Comparison of ENCODE assay signal across 8 mouse cellular contexts in genomic region chr10:128890383-128891295, GRCm38 (mm10). TPM values are rescaled to one million over a fixed set of nuclear protein-coding genes. Genes with fewer than 3 reads are reported as not detected.
DNase-seq lines count a peak whose midpoint lies in the region; ATAC-seq lines count a peak whose summit lies in the region.

No protein-coding gene starts in this region.

- peak overlapping the region; percentile 82 for H3K4me3 ChIP-seq in hindbrain, embryonic 13.5 days
- H3K4me3 ChIP-seq in midbrain, embryonic 11.5 days (ENCODE audit: low read depth, low read length), result peak overlapping the region; percentile 77

- under 1% methylated on average over 40 of the region's 40 CpGs for WGBS in hindbrain, embryonic 13.5 days
- under 1% methylated on average over 39 of the region's 40 CpGs for WGBS in midbrain, embryonic 11.5 days

- H3K9ac ChIP-seq in hindbrain, embryonic 13.5 days, result peak overlapping the region; percentile 88
- peak overlapping the region; percentile 87 for H3K9ac ChIP-seq in midbrain, embryonic 11.5 days (ENCODE audit: low read length)

- H3K4me2 ChIP-seq in hindbrain, embryonic 13.5 days, result peak overlapping the region; percentile 91
- peak overlapping the region; percentile 65 for H3K4me2 ChIP-seq in midbrain, embryonic 11.5 days

- 0 out of 2 replicates have a peak, but pooled peaks have one; percentile 5 for ATAC-seq in common myeloid progenitor, adult 5-6 weeks (replicated peaks; ENCODE audit: low read depth, poor library complexity, severe bottlenecking)
- ATAC-seq in hindbrain, embryonic 13.5 days (ENCODE audit: low FRiP score), result peak; percentile 21
- ATAC-seq in midbrain, embryonic 11.5 days (ENCODE audit: low FRiP score), result no peak

- intact Hi-C loops in left cerebral cortex, postnatal 4 days (cut with DNase I), result no loop called here
- intact Hi-C loops in left cerebral cortex, postnatal 10 days (cut with DNase I), result loop anchor here (5.0 to 10.0 kb wide), 2 partner anchors 43 to 146 kb away; partner anchors contain the start of genes Dgka and Pym1

- DNase-seq in left cerebral cortex, postnatal 4 days, result peak; percentile 24
- no peak for DNase-seq in left cerebral cortex, postnatal 10 days (ENCODE audit: extremely low spot score in 1 of 2, low spot score in 2 of 2)
- peak; percentile 90 for DNase-seq in midbrain, embryonic 11.5 days (ENCODE audit: low spot score, missing footprints)
- DNase-seq in adrenal gland, postnatal 10 days, result no peak
- no peak for DNase-seq in adrenal gland, adult 2 months
- DNase-seq in cerebellum, adult 9-10 months, result no peak

- H3K27ac ChIP-seq in hindbrain, embryonic 13.5 days, result peak overlapping the region; percentile 97
- peak overlapping the region; percentile 92 for H3K27ac ChIP-seq in midbrain, embryonic 11.5 days (ENCODE audit: low read depth, low read length)

- H3K4me1 ChIP-seq in hindbrain, embryonic 13.5 days (replicated peaks), result peaks cover 55% of the 10 kb centered on the region
- peaks cover 28% of the 10 kb centered on the region for H3K4me1 ChIP-seq in midbrain, embryonic 11.5 days (ENCODE audit: control insufficient read depth, insufficient read depth, low read length)

- H3K27me3 ChIP-seq in hindbrain, embryonic 13.5 days, result peaks cover 8% of the 10 kb centered on the region
- H3K27me3 ChIP-seq in midbrain, embryonic 11.5 days (ENCODE audit: control insufficient read depth, insufficient read depth, low read length), result no peaks in the 10 kb centered on the region

- no peaks in the 10 kb centered on the region for H3K9me3 ChIP-seq in hindbrain, embryonic 13.5 days
- H3K9me3 ChIP-seq in midbrain, embryonic 11.5 days (ENCODE audit: control insufficient read depth, low read length), result no peaks in the 10 kb centered on the region

- peaks cover 24% of the 10 kb centered on the region for H3K36me3 ChIP-seq in hindbrain, embryonic 13.5 days
- peaks cover 4% of the 10 kb centered on the region for H3K36me3 ChIP-seq in midbrain, embryonic 11.5 days (ENCODE audit: control insufficient read depth, insufficient read depth, low read length)

RNA-seq across cellular contexts. Expression of gene Gdf11, which starts 0.9 kb away (rescaled TPM):
- 10 to 100 TPM; 18.8 to 20.1 TPM for total RNA-seq in left cerebral cortex, postnatal 4 days (2021)
- total RNA-seq in left cerebral cortex, postnatal 10 days (2021), result 10 to 100 TPM; 13.2 to 16.2 TPM
- total RNA-seq in common myeloid progenitor, adult 5-6 weeks (2017), result 0.39 TPM in 1 of 2 replicates, not detected in the other
- 10.2 and 10.3 TPM in 2 replicates for polyA plus RNA-seq in hindbrain, embryonic 13.5 days (2015; fragmentation: Nextera tagmentation; extraction: Ambion mirVana)
- 10.0 and 10.2 TPM in 2 replicates for polyA plus RNA-seq in midbrain, embryonic 11.5 days (2014; fragmentation: Nextera tagmentation; extraction: Ambion mirVana)
- 1 to 10 TPM; 3.0 to 4.5 TPM for total RNA-seq in adrenal gland, postnatal 10 days (2021)
- 1 to 10 TPM; 1.8 to 2.3 TPM for total RNA-seq in adrenal gland, adult 2 months (2021)
- 0.55 and 0.99 TPM in 2 replicates for polyA plus RNA-seq in adrenal gland, adult 2 months (2012; rRNA removed)

RNA-seq across cellular contexts. Expression of gene Cd63, which starts 10.2 kb away (rescaled TPM):
- 10 to 100 TPM; 52.7 to 64.3 TPM for total RNA-seq in left cerebral cortex, postnatal 4 days (2021)
- 10 to 100 TPM; 63.0 to 66.0 TPM for total RNA-seq in left cerebral cortex, postnatal 10 days (2021)
- total RNA-seq in common myeloid progenitor, adult 5-6 weeks (2017), result 38.5 and 39.6 TPM in 2 replicates
- 198 and 229 TPM in 2 replicates for polyA plus RNA-seq in hindbrain, embryonic 13.5 days (2015; fragmentation: Nextera tagmentation; extraction: Ambion mirVana)
- 168 and 177 TPM in 2 replicates for polyA plus RNA-seq in midbrain, embryonic 11.5 days (2014; fragmentation: Nextera tagmentation; extraction: Ambion mirVana)
- total RNA-seq in adrenal gland, postnatal 10 days (2021), result 100 to 1,000 TPM; 243 to 263 TPM
- 100 to 1,000 TPM; 279 to 433 TPM for total RNA-seq in adrenal gland, adult 2 months (2021)
- 38.2 and 44.2 TPM in 2 replicates for polyA plus RNA-seq in adrenal gland, adult 2 months (2012; rRNA removed)

RNA-seq across cellular contexts. Expression of gene Rdh5, which starts 32.0 kb away (rescaled TPM):
- 1 to 10 TPM; 5.4 to 6.1 TPM for total RNA-seq in left cerebral cortex, postnatal 4 days (2021)
- 1 to 10 TPM; 5.5 to 6.1 TPM for total RNA-seq in left cerebral cortex, postnatal 10 days (2021)
- 2.7 and 7.7 TPM in 2 replicates for total RNA-seq in common myeloid progenitor, adult 5-6 weeks (2017)
- polyA plus RNA-seq in hindbrain, embryonic 13.5 days (2015; fragmentation: Nextera tagmentation; extraction: Ambion mirVana), result 16.6 and 19.3 TPM in 2 replicates
- 11.3 TPM in 2 replicates for polyA plus RNA-seq in midbrain, embryonic 11.5 days (2014; fragmentation: Nextera tagmentation; extraction: Ambion mirVana)
- total RNA-seq in adrenal gland, postnatal 10 days (2021), result 10 to 100 TPM; 16.4 to 22.8 TPM
- total RNA-seq in adrenal gland, adult 2 months (2021), result 10 to 100 TPM; 11.2 to 15.9 TPM
- polyA plus RNA-seq in adrenal gland, adult 2 months (2012; rRNA removed), result 24.3 and 29.3 TPM in 2 replicates

RNA-seq across cellular contexts. Expression of gene Bloc1s1, which starts 33.2 kb away (rescaled TPM):
- 10 to 100 TPM; 90.7 to 91.9 TPM for total RNA-seq in left cerebral cortex, postnatal 4 days (2021)
- total RNA-seq in left cerebral cortex, postnatal 10 days (2021), result 10 to 100 TPM; 84.3 to 85.3 TPM
- total RNA-seq in common myeloid progenitor, adult 5-6 weeks (2017), result 95.3 and 109 TPM in 2 replicates
- 281 and 286 TPM in 2 replicates for polyA plus RNA-seq in hindbrain, embryonic 13.5 days (2015; fragmentation: Nextera tagmentation; extraction: Ambion mirVana)
- 242 and 271 TPM in 2 replicates for polyA plus RNA-seq in midbrain, embryonic 11.5 days (2014; fragmentation: Nextera tagmentation; extraction: Ambion mirVana)
- total RNA-seq in adrenal gland, postnatal 10 days (2021), result 100 to 1,000 TPM; 216 to 240 TPM
- total RNA-seq in adrenal gland, adult 2 months (2021), result 100 to 1,000 TPM; 174 to 223 TPM
- polyA plus RNA-seq in adrenal gland, adult 2 months (2012; rRNA removed), result 99.2 and 115 TPM in 2 replicates

RNA-seq across cellular contexts. Expression of gene Itga7, which starts 43.0 kb away (rescaled TPM):
- 1 to 10 TPM; 8.9 to 9.1 TPM for total RNA-seq in left cerebral cortex, postnatal 4 days (2021)
- 10 to 100 TPM; 14.2 to 14.9 TPM for total RNA-seq in left cerebral cortex, postnatal 10 days (2021)
- total RNA-seq in common myeloid progenitor, adult 5-6 weeks (2017), result not detected in 2 replicates
- 5.2 and 6.3 TPM in 2 replicates for polyA plus RNA-seq in hindbrain, embryonic 13.5 days (2015; fragmentation: Nextera tagmentation; extraction: Ambion mirVana)
- 1.6 and 1.7 TPM in 2 replicates for polyA plus RNA-seq in midbrain, embryonic 11.5 days (2014; fragmentation: Nextera tagmentation; extraction: Ambion mirVana)
- total RNA-seq in adrenal gland, postnatal 10 days (2021), result 10 to 100 TPM; 24.4 to 36.7 TPM
- 10 to 100 TPM in 1 of 2 experiments, 1 to 10 TPM in 1; 8.4 to 25.6 TPM for total RNA-seq in adrenal gland, adult 2 months (2021)
- polyA plus RNA-seq in adrenal gland, adult 2 months (2012; rRNA removed), result 19.6 and 32.5 TPM in 2 replicates

Comparison
In these comparisons a context has a peak if more than half of its experiments do, and no peak if none do; other contexts are left out.
1. DNase-seq: peak in left cerebral cortex, postnatal 4 days (single experiment) and midbrain, embryonic 11.5 days (single experiment); none in left cerebral cortex, postnatal 10 days (0 of 2), adrenal gland, postnatal 10 days (single experiment), adrenal gland, adult 2 months (single experiment) and cerebellum, adult 9-10 months (single experiment).